Mouse (Mus musculus): ENCODE data around the gene Rarg. TPM values are rescaled to one million over a fixed set of nuclear protein-coding genes. Genes with fewer than 3 reads are reported as not detected.

Gene Rarg
- total RNA-seq, 1 experiment = 115 TPM

- Histone ChIP-seq H3K9me3 (ENCODE audit: control insufficient read depth, insufficient read depth, low read depth, low read length) (no peaks in the 10 kb centered on the region), H3K9ac (ENCODE audit: insufficient read depth, low read depth, low read length, poor library complexity, severe bottlenecking) (no peak overlapping the region), H3K27ac (ENCODE audit: insufficient read depth, low read depth, low read length, poor library complexity, severe bottlenecking) (no peak overlapping the region), H3K4me3 (ENCODE audit: insufficient read depth in 1 of 2, low read depth in 1 of 2, low read length in 2 of 2, poor library complexity in 1 of 2, severe bottlenecking in 1 of 2) (no peak overlapping the region), H3K36me3 (ENCODE audit: control insufficient read depth, insufficient read depth, low read length, poor library complexity, severe bottlenecking) (peaks cover under 1% of the 10 kb centered on the region; the same call in 1 of the 2 replicates), H3K4me1 (ENCODE audit: control insufficient read depth in 2 of 2, insufficient read depth in 2 of 2, low read length in 2 of 2, poor library complexity in 1 of 2) (peaks cover 11 to 25% of the 10 kb centered on the region in 2 experiments)
- TF ChIP-seq MAFK (IDR thresholded peaks at IDR 0.05; ENCODE audit: insufficient read depth, low read depth, low read length) = no peak
- TF ChIP-seq CHD2 (IDR thresholded peaks at IDR 0.05; ENCODE audit: low read depth, low read length) = no peak
- TF ChIP-seq ZNF384 (IDR thresholded peaks at IDR 0.05; ENCODE audit: low read depth, low read length) = no peak
- TF ChIP-seq HCFC1 (IDR thresholded peaks at IDR 0.05; ENCODE audit: borderline replicate concordance, insufficient read depth, low read length) = no peak
- no peak for TF ChIP-seq ZC3H11A (IDR thresholded peaks at IDR 0.05; ENCODE audit: borderline replicate concordance, low read depth, low read length)
- no peak for DNase-seq (ENCODE audit: low read depth, low spot score)
- in situ Hi-C loops (cut with MboI; ENCODE audit: low sequenced_read_pairs in 2 of 2, unreplicated experiment in 2 of 2) = no loop called here
Measured at GRCm38 (mm10) chr15:102192271-102192812, 65.0 kb downstream of the Rarg start.

GRCm38 (mm10) chr15:102191699-102192098 is 65.6 kb downstream of the Rarg start:
- in situ Hi-C loops (cut with MboI; ENCODE audit: low sequenced_read_pairs in 2 of 2, unreplicated experiment in 2 of 2) = no loop called here
- no peaks in the 10 kb centered on the region for H3K9me3 ChIP-seq (ENCODE audit: control insufficient read depth, insufficient read depth, low read depth, low read length)
- H3K4me3 ChIP-seq (ENCODE audit: insufficient read depth in 1 of 2, low read depth in 1 of 2, low read length in 2 of 2, poor library complexity in 1 of 2, severe bottlenecking in 1 of 2) = no peak overlapping the region
- TF ChIP-seq CHD2 (IDR thresholded peaks at IDR 0.05; ENCODE audit: low read depth, low read length) (no peak), ZC3H11A (IDR thresholded peaks at IDR 0.05; ENCODE audit: borderline replicate concordance, low read depth, low read length) (no peak), HCFC1 (IDR thresholded peaks at IDR 0.05; ENCODE audit: borderline replicate concordance, insufficient read depth, low read length) (no peak), ZNF384 (IDR thresholded peaks at IDR 0.05; ENCODE audit: low read depth, low read length) (no peak), MAFK (IDR thresholded peaks at IDR 0.05; ENCODE audit: insufficient read depth, low read depth, low read length) (no peak)
- H3K36me3 ChIP-seq (ENCODE audit: control insufficient read depth, insufficient read depth, low read length, poor library complexity, severe bottlenecking) = peaks cover 5% of the 10 kb centered on the region
- H3K9ac ChIP-seq (ENCODE audit: insufficient read depth, low read depth, low read length, poor library complexity, severe bottlenecking) = no peak overlapping the region
- H3K4me1 ChIP-seq (ENCODE audit: control insufficient read depth in 2 of 2, insufficient read depth in 2 of 2, low read length in 2 of 2, poor library complexity in 1 of 2) = peaks cover 11 to 30% of the 10 kb centered on the region in 2 experiments
- no peak for DNase-seq (ENCODE audit: low read depth, low spot score)
- H3K27ac ChIP-seq (ENCODE audit: insufficient read depth, low read depth, low read length, poor library complexity, severe bottlenecking) = no peak overlapping the region

GRCm38 (mm10) chr15:102188883-102189282 is 68.4 kb downstream of the Rarg start:
- H3K27ac ChIP-seq (ENCODE audit: insufficient read depth, low read depth, low read length, poor library complexity, severe bottlenecking) = no peak overlapping the region
- no peak overlapping the region for H3K9ac ChIP-seq (ENCODE audit: insufficient read depth, low read depth, low read length, poor library complexity, severe bottlenecking)
- no peak overlapping the region for H3K4me3 ChIP-seq (ENCODE audit: insufficient read depth in 1 of 2, low read depth in 1 of 2, low read length in 2 of 2, poor library complexity in 1 of 2, severe bottlenecking in 1 of 2)
- H3K9me3 ChIP-seq (ENCODE audit: control insufficient read depth, insufficient read depth, low read depth, low read length) = no peaks in the 10 kb centered on the region
- H3K4me1 ChIP-seq (ENCODE audit: control insufficient read depth in 2 of 2, insufficient read depth in 2 of 2, low read length in 2 of 2, poor library complexity in 1 of 2) = peaks cover 11 to 35% of the 10 kb centered on the region in 2 experiments
- DNase-seq (ENCODE audit: low read depth, low spot score) = no peak
- in situ Hi-C loops (cut with MboI; ENCODE audit: low sequenced_read_pairs in 2 of 2, unreplicated experiment in 2 of 2) = no loop called here
- peaks cover 19% of the 10 kb centered on the region for H3K36me3 ChIP-seq (ENCODE audit: control insufficient read depth, insufficient read depth, low read length, poor library complexity, severe bottlenecking)
- TF ChIP-seq CHD2 (IDR thresholded peaks at IDR 0.05; ENCODE audit: low read depth, low read length) (no peak), MAFK (IDR thresholded peaks at IDR 0.05; ENCODE audit: insufficient read depth, low read depth, low read length) (no peak), ZNF384 (IDR thresholded peaks at IDR 0.05; ENCODE audit: low read depth, low read length) (no peak), HCFC1 (IDR thresholded peaks at IDR 0.05; ENCODE audit: borderline replicate concordance, insufficient read depth, low read length) (no peak), ZC3H11A (IDR thresholded peaks at IDR 0.05; ENCODE audit: borderline replicate concordance, low read depth, low read length) (no peak)

- H3K9me3 ChIP-seq (ENCODE audit: control insufficient read depth, insufficient read depth, low read depth, low read length) = no peaks in the 10 kb centered on the region
- peaks cover 11 to 35% of the 10 kb centered on the region in 2 experiments for H3K4me1 ChIP-seq (ENCODE audit: control insufficient read depth in 2 of 2, insufficient read depth in 2 of 2, low read length in 2 of 2, poor library complexity in 1 of 2)
- in situ Hi-C loops (cut with MboI; ENCODE audit: low sequenced_read_pairs in 2 of 2, unreplicated experiment in 2 of 2) = no loop called here
- peaks cover 22% of the 10 kb centered on the region for H3K36me3 ChIP-seq (ENCODE audit: control insufficient read depth, insufficient read depth, low read length, poor library complexity, severe bottlenecking)
- H3K9ac ChIP-seq (ENCODE audit: insufficient read depth, low read depth, low read length, poor library complexity, severe bottlenecking) = no peak overlapping the region
- H3K27ac ChIP-seq (ENCODE audit: insufficient read depth, low read depth, low read length, poor library complexity, severe bottlenecking) = no peak overlapping the region
- H3K4me3 ChIP-seq (ENCODE audit: insufficient read depth in 1 of 2, low read depth in 1 of 2, low read length in 2 of 2, poor library complexity in 1 of 2, severe bottlenecking in 1 of 2) = no peak overlapping the region
- no peak for DNase-seq (ENCODE audit: low read depth, low spot score)
- TF ChIP-seq ZC3H11A (IDR thresholded peaks at IDR 0.05; ENCODE audit: borderline replicate concordance, low read depth, low read length) (no peak), HCFC1 (IDR thresholded peaks at IDR 0.05; ENCODE audit: borderline replicate concordance, insufficient read depth, low read length) (no peak), ZNF384 (IDR thresholded peaks at IDR 0.05; ENCODE audit: low read depth, low read length) (no peak), MAFK (IDR thresholded peaks at IDR 0.05; ENCODE audit: insufficient read depth, low read depth, low read length) (no peak), CHD2 (IDR thresholded peaks at IDR 0.05; ENCODE audit: low read depth, low read length) (no peak)
Measured at GRCm38 (mm10) chr15:102188096-102188495, 69.2 kb downstream of the Rarg start.

Data from ES-E14 (cell line).